Mouse (Mus musculus) intestine, embryonic 15.5 days (tissue): ENCODE measurements around the gene Ttc27. TPM values are rescaled to one million over a fixed set of nuclear protein-coding genes. Genes with fewer than 3 reads are reported as not detected.
A peak's percentile ranks its signal among the peaks of the same experiment; 100 is the strongest.
"Not testable (repeated sequence)": the region's sequence is repeated elsewhere in the genome, so short reads cannot be mapped to it uniquely, and the experiment has no call there.

ENCODE experiments used
- ATAC-seq: fragments of 200-750 bp; cut with Nextera tagmentation; 2 replicates; pipeline ENCODE4 v1.8.0; 2017; ENCODE audit warnings: moderate TSS enrichment, moderate library complexity
- H3K27ac ChIP-seq: fragments of 300-500 bp; sonication (generic); 2 replicates; pipeline ENCODE4 v1.5.1; 2015; ENCODE audit warnings: mild to moderate bottlenecking, inconsistent platforms
- H3K27me3 ChIP-seq: fragments of 300-500 bp; sonication (generic); replicated peaks from 2 replicates; pipeline ENCODE4 v1.6.1; 2015; ENCODE audit warnings: inconsistent platforms
- H3K36me3 ChIP-seq: fragments of 300-500 bp; sonication (generic); 2 replicates; pipeline ENCODE4 v1.6.1; 2015; ENCODE audit warnings: inconsistent platforms
- H3K4me1 ChIP-seq: fragments of 300-500 bp; sonication (generic); replicated peaks from 2 replicates; pipeline ENCODE4 v1.6.1; 2015; ENCODE audit warnings: inconsistent platforms
- H3K4me2 ChIP-seq: fragments of 300-500 bp; sonication (generic); replicated peaks from 2 replicates; pipeline ENCODE4 v1.6.1; 2015; ENCODE audit warnings: mild to moderate bottlenecking, inconsistent platforms
- H3K4me3 ChIP-seq: fragments of 300-500 bp; sonication (generic); replicated peaks from 2 replicates; pipeline ENCODE4 v1.5.1; 2015; ENCODE audit warnings: inconsistent platforms
- H3K9ac ChIP-seq: fragments of 300-500 bp; sonication (generic); 2 replicates; pipeline ENCODE4 v1.6.1; 2015; ENCODE audit warnings: inconsistent platforms
- H3K9me3 ChIP-seq: fragments of 300-500 bp; sonication (generic); 2 replicates; pipeline ENCODE4 v1.6.1; 2016; ENCODE audit warnings: inconsistent platforms
- WGBS: fragments of 180-500 bp; shearing (Covaris S2); methylation state at CpG from one replicate; pipeline ENCODE4 v1.1.7; 2015; 5-methylcytosine and 5-hydroxymethylcytosine counted together
- polyA plus RNA-seq: library from polyadenylated mRNA; unstranded; fragments of >200 nt; fragmentation: Nextera tagmentation; extraction: Ambion mirVana; gene quantifications from 2 replicates; pipeline ENCODE4 v1.2.1, GENCODE M21; 2015

The Ttc27 gene
- polyA plus RNA-seq = 20.4 and 22.8 TPM in 2 replicates

- no peaks in the 10 kb centered on the region for H3K27me3 ChIP-seq
- peak within 1 kb of the TSS; percentile 81 for H3K4me2 ChIP-seq
- WGBS = under 1% methylated on average over 31 of the region's 31 CpGs
- no peaks in the 10 kb centered on the region for H3K36me3 ChIP-seq
- H3K4me3 ChIP-seq = peak within 1 kb of the TSS; percentile 87
- no peaks in the 10 kb centered on the region for H3K9me3 ChIP-seq
- H3K9ac ChIP-seq = peak within 1 kb of the TSS; percentile 71
- peak; percentile 91 for ATAC-seq
- peak within 1 kb of the TSS; percentile 19; the same call in 1 of the 2 replicates for H3K27ac ChIP-seq
- H3K4me1 ChIP-seq = no peaks in the 10 kb centered on the region; the same call in 1 of the 2 replicates
Observed at GRCm38 (mm10) chr17:74717618-74718151, at the start of gene Ttc27. Gene Ttc27, plus strand, starts transcription at chr17:74717732.

- H3K9me3 ChIP-seq = no peaks in the 10 kb centered on the region
- H3K9ac ChIP-seq = no peak overlapping the region
- H3K4me2 ChIP-seq = no peak overlapping the region
- H3K4me1 ChIP-seq = no peaks in the 10 kb centered on the region
- H3K36me3 ChIP-seq = peaks cover 17% of the 10 kb centered on the region
- H3K4me3 ChIP-seq = no peak overlapping the region
- H3K27me3 ChIP-seq = no peaks in the 10 kb centered on the region
- 71% methylated on average over 1 of the region's 1 CpGs for WGBS
- no peak for ATAC-seq
- no peak overlapping the region for H3K27ac ChIP-seq
Observed at GRCm38 (mm10) chr17:74668010-74668409, 49.5 kb upstream of the Ttc27 start.

- H3K27ac ChIP-seq = no peak overlapping the region
- WGBS = 90% methylated on average over 13 of the region's 13 CpGs
- no peak for ATAC-seq
- H3K9ac ChIP-seq = no peak overlapping the region
- H3K27me3 ChIP-seq = no peaks in the 10 kb centered on the region
- no peak overlapping the region for H3K4me2 ChIP-seq
- peaks cover 9% of the 10 kb centered on the region; the same call in 1 of the 2 replicates for H3K36me3 ChIP-seq
- H3K9me3 ChIP-seq = no peaks in the 10 kb centered on the region
- no peak overlapping the region for H3K4me3 ChIP-seq
- no peaks in the 10 kb centered on the region for H3K4me1 ChIP-seq
Observed at GRCm38 (mm10) chr17:74670031-74670430, 47.5 kb upstream of the Ttc27 start.

- Histone ChIP-seq H3K36me3 (peaks cover 13% of the 10 kb centered on the region; the same call in 1 of the 2 replicates), H3K4me3 (no peak overlapping the region), H3K4me2 (no peak overlapping the region), H3K27ac (no peak overlapping the region), H3K9me3 (no peaks in the 10 kb centered on the region), H3K4me1 (no peaks in the 10 kb centered on the region), H3K9ac (no peak overlapping the region), H3K27me3 (no peaks in the 10 kb centered on the region)
- WGBS = 79% methylated on average over 4 of the region's 4 CpGs
- no peak for ATAC-seq
Observed at GRCm38 (mm10) chr17:74672446-74672845, 45.1 kb upstream of the Ttc27 start.

GRCm38 (mm10) chr17:74673251-74673650 is 44.3 kb upstream of the Ttc27 start:
- Histone ChIP-seq H3K27me3 (no peaks in the 10 kb centered on the region), H3K4me2 (no peak overlapping the region), H3K27ac (no peak overlapping the region), H3K9ac (no peak overlapping the region), H3K4me1 (no peaks in the 10 kb centered on the region), H3K4me3 (no peak overlapping the region), H3K9me3 (no peaks in the 10 kb centered on the region), H3K36me3 (peaks cover 15% of the 10 kb centered on the region; the same call in 1 of the 2 replicates)
- ATAC-seq = no peak

- Histone ChIP-seq H3K36me3 (peaks cover 21% of the 10 kb centered on the region), H3K9me3 (no peaks in the 10 kb centered on the region), H3K27ac (no peak overlapping the region), H3K4me2 (no peak overlapping the region), H3K4me1 (no peaks in the 10 kb centered on the region), H3K9ac (no peak overlapping the region), H3K27me3 (no peaks in the 10 kb centered on the region), H3K4me3 (no peak overlapping the region)
- no peak for ATAC-seq
- 85% methylated on average over 8 of the region's 8 CpGs for WGBS
Observed at GRCm38 (mm10) chr17:74678061-74678460, 39.5 kb upstream of the Ttc27 start.

- no peaks in the 10 kb centered on the region for H3K27me3 ChIP-seq
- 85% methylated on average over 3 of the region's 3 CpGs for WGBS
- H3K4me2 ChIP-seq = no peak overlapping the region
- H3K36me3 ChIP-seq = peaks cover 19% of the 10 kb centered on the region
- ATAC-seq = no peak
- H3K27ac ChIP-seq = no peak overlapping the region
- no peaks in the 10 kb centered on the region for H3K9me3 ChIP-seq
- H3K4me3 ChIP-seq = no peak overlapping the region
- H3K4me1 ChIP-seq = no peaks in the 10 kb centered on the region
- H3K9ac ChIP-seq = no peak overlapping the region
Observed at GRCm38 (mm10) chr17:74684927-74685326, 32.6 kb upstream of the Ttc27 start.

- H3K4me1 ChIP-seq = no peaks in the 10 kb centered on the region
- H3K27me3 ChIP-seq = no peaks in the 10 kb centered on the region
- no peak for ATAC-seq
- peaks cover 26% of the 10 kb centered on the region for H3K36me3 ChIP-seq
- 93% methylated on average over 2 of the region's 2 CpGs for whole genome bisulfite sequencing
- no peak overlapping the region for H3K9ac ChIP-seq
- no peaks in the 10 kb centered on the region for H3K9me3 ChIP-seq
- no peak overlapping the region for H3K27ac ChIP-seq
- no peak overlapping the region for H3K4me3 ChIP-seq
- H3K4me2 ChIP-seq = no peak overlapping the region
Observed at GRCm38 (mm10) chr17:74688555-74688954, 29.0 kb upstream of the Ttc27 start.

GRCm38 (mm10) chr17:74689406-74689805 is 28.1 kb upstream of the Ttc27 start:
- Histone ChIP-seq H3K27ac (no peak overlapping the region), H3K36me3 (peaks cover 26% of the 10 kb centered on the region), H3K4me2 (no peak overlapping the region), H3K9ac (no peak overlapping the region), H3K4me3 (no peak overlapping the region), H3K27me3 (no peaks in the 10 kb centered on the region), H3K9me3 (no peaks in the 10 kb centered on the region), H3K4me1 (no peaks in the 10 kb centered on the region)
- 86% methylated on average over 4 of the region's 4 CpGs for WGBS
- no peak for ATAC-seq

GRCm38 (mm10) chr17:74701661-74702060 is 15.9 kb upstream of the Ttc27 start:
- 97% methylated on average over 2 of the region's 2 CpGs for WGBS

GRCm38 (mm10) chr17:74705480-74705879 is 12.1 kb upstream of the Ttc27 start:
- Histone ChIP-seq H3K9ac (no peak overlapping the region), H3K36me3 (peaks cover 16% of the 10 kb centered on the region), H3K4me3 (no peak overlapping the region), H3K9me3 (no peaks in the 10 kb centered on the region), H3K4me1 (no peaks in the 10 kb centered on the region), H3K4me2 (no peak overlapping the region), H3K27ac (no peak overlapping the region), H3K27me3 (no peaks in the 10 kb centered on the region)
- ATAC-seq = no peak
- 83% methylated on average over 5 of the region's 5 CpGs for WGBS

More at GRCm38 (mm10) chr17:74701661-74702060, 15.9 kb upstream of the Ttc27 start:
- not testable (repeated sequence) for ATAC-seq, H3K27ac ChIP-seq, H3K4me1 ChIP-seq, H3K4me3 ChIP-seq, H3K4me2 ChIP-seq, H3K27me3 ChIP-seq, H3K9me3 ChIP-seq, H3K9ac ChIP-seq
- peaks cover 42% of the 10 kb centered on the region for H3K36me3 ChIP-seq

GRCm38 (mm10) chr17:74706593-74706992 is 10.9 kb upstream of the Ttc27 start:
- no peak overlapping the region for H3K27ac ChIP-seq
- H3K4me2 ChIP-seq = no peak overlapping the region
- no peak overlapping the region for H3K4me3 ChIP-seq
- H3K36me3 ChIP-seq = peaks cover 9% of the 10 kb centered on the region
- no peaks in the 10 kb centered on the region for H3K9me3 ChIP-seq
- no peak for ATAC-seq
- H3K4me1 ChIP-seq = no peaks in the 10 kb centered on the region
- H3K9ac ChIP-seq = no peak overlapping the region
- H3K27me3 ChIP-seq = no peaks in the 10 kb centered on the region

- H3K4me1 ChIP-seq = no peaks in the 10 kb centered on the region
- no peak overlapping the region for H3K9ac ChIP-seq
- no peaks in the 10 kb centered on the region for H3K27me3 ChIP-seq
- WGBS = 78% methylated on average over 7 of the region's 7 CpGs
- no peak for ATAC-seq
- H3K4me2 ChIP-seq = no peak overlapping the region
- H3K36me3 ChIP-seq = peaks cover 7% of the 10 kb centered on the region; the same call in 1 of the 2 replicates
- no peak overlapping the region for H3K4me3 ChIP-seq
- H3K27ac ChIP-seq = no peak overlapping the region
- H3K9me3 ChIP-seq = no peaks in the 10 kb centered on the region
Observed at GRCm38 (mm10) chr17:74707637-74708152, 9.8 kb upstream of the Ttc27 start.
